Mouse (Mus musculus): Measurements from ENCODE around the gene Nup107. TPM values are rescaled to one million over a fixed set of nuclear protein-coding genes. Genes with fewer than 3 reads are reported as not detected.

Nup107 gene
- polyA plus RNA-seq, 1 experiment from 2014 or later = 58.8 TPM

GRCm38 (mm10) chr10:117824139-117824538 is 31.6 kb upstream of the Nup107 start:
- H3K4me1 ChIP-seq (replicated peaks) = peaks cover 15% of the 10 kb centered on the region
- H3K27me3 ChIP-seq (replicated peaks) = no peaks in the 10 kb centered on the region
- H3K9ac ChIP-seq = no peak overlapping the region
- H3K36me3 ChIP-seq = peaks cover 14% of the 10 kb centered on the region
- H3K4me3 ChIP-seq (replicated peaks) = no peak overlapping the region
- ATAC-seq = peak; percentile 73
- WGBS = 60% methylated on average over 4 of the region's 4 CpGs
- no peaks in the 10 kb centered on the region for H3K9me3 ChIP-seq
- H3K27ac ChIP-seq = no peak overlapping the region
- H3K4me2 ChIP-seq (replicated peaks) = no peak overlapping the region

DNA sequence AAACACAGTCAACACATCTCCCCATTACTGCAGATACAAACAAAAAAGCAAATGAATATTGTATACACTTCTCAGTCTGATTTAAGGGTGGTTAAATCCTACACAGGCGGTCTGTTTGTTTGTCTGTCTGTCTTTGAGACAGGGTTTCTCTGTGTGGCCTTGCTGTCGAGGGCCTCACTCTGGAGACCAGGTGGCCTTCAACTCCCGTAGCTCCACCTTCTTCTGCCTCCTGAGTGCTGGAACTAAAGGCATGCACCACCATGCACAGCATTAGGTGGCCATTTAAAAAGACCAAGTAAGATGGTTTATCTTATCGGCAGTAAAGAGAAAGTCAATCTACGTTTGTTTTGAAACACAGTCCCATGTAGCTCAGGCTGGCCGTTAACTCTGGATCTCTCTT is 30.8 kb upstream of the Nup107 start:
- Histone ChIP-seq H3K4me2 (replicated peaks) (no peak overlapping the region), H3K9me3 (no peaks in the 10 kb centered on the region), H3K27me3 (replicated peaks) (no peaks in the 10 kb centered on the region), H3K9ac (no peak overlapping the region), H3K4me3 (replicated peaks) (no peak overlapping the region), H3K36me3 (peaks cover 15% of the 10 kb centered on the region), H3K4me1 (replicated peaks) (peaks cover 9% of the 10 kb centered on the region; the same call in 1 of the 2 replicates), H3K27ac (no peak overlapping the region)
- ATAC-seq = no peak
- 79% methylated on average over 6 of the region's 6 CpGs for WGBS

GRCm38 (mm10) chr10:117818600-117818999 is 26.1 kb upstream of the Nup107 start:
- Histone ChIP-seq H3K9ac (no peak overlapping the region), H3K36me3 (peaks cover 36% of the 10 kb centered on the region), H3K27ac (no peak overlapping the region), H3K4me1 (replicated peaks) (no peaks in the 10 kb centered on the region), H3K4me2 (replicated peaks) (no peak overlapping the region), H3K9me3 (no peaks in the 10 kb centered on the region), H3K27me3 (replicated peaks) (no peaks in the 10 kb centered on the region), H3K4me3 (replicated peaks) (no peak overlapping the region)
- 82% methylated on average over 6 of the region's 6 CpGs for WGBS
- no peak for ATAC-seq

DNA sequence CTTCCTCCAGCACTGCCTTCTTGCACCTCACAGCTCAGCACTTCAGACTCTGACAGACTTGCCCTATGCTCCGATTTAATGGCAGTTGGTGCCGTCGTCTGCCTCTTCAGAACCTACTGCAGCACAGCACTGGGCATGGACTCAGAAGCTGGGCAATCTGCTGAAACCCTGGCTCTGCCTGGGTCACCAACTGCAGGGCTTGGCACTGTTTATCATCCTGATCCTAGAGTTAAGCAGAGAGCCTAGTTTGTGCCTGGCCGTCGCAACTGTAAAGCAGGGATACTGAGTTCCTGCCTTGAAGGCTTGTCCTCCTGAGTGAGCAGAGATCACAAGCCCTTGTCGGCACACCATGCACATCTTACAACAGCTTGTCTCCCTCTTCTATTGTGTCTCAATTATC is 24.2 kb upstream of the Nup107 start:
- 95% methylated on average over 6 of the region's 6 CpGs for WGBS
- no peaks in the 10 kb centered on the region for H3K9me3 ChIP-seq
- H3K27ac ChIP-seq = no peak overlapping the region
- H3K9ac ChIP-seq = no peak overlapping the region
- H3K27me3 ChIP-seq (replicated peaks) = no peaks in the 10 kb centered on the region
- H3K4me1 ChIP-seq (replicated peaks) = no peaks in the 10 kb centered on the region
- H3K36me3 ChIP-seq = peaks cover 37% of the 10 kb centered on the region
- H3K4me3 ChIP-seq (replicated peaks) = no peak overlapping the region
- H3K4me2 ChIP-seq (replicated peaks) = no peak overlapping the region
- ATAC-seq = no peak

DNA sequence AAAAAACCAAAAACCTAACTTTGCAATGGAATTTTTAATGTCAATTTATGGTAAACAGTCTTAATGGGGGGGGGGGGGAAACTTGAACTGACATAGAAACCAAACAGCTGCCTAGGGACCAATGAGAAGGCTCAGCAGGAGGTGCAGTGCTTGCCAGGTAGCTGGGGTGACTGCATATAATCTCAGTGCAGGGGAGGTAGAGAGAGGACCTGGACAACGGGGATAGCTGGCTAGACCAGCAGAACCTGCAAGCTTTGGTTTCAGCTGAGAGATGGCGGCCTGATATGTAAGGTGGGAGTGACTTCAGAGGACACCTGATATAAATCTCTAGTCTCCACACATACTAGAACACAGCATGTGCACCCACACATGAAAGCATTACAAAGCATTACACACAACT is 20.0 kb upstream of the Nup107 start:
- H3K4me3 ChIP-seq (replicated peaks) = no peak overlapping the region
- ATAC-seq = no peak

DNA sequence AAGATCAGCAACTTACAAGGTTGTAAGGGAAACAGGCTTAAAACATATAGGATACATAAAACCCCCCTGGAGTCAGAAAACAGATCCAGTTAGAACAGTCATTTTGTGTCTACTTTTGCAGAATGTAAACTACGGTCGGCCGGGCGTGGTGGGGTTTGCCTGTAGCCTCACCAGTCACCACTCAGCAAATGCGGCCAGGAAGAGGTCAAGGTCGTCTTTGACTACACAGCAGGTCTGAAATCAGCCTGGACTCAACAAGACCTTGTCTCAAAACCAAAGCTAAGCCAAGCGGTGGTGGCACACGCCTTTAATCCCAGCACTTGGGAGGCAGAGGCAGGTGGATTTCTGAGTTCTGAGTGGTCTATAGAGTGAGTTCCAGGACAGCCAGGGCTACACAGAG is 19.1 kb upstream of the Nup107 start:
- H3K4me2 ChIP-seq (replicated peaks) = no peak overlapping the region
- no peak overlapping the region for H3K4me3 ChIP-seq (replicated peaks)
- ATAC-seq = no peak
- no peaks in the 10 kb centered on the region for H3K27me3 ChIP-seq (replicated peaks)
- WGBS = 94% methylated on average over 8 of the region's 8 CpGs
- H3K4me1 ChIP-seq (replicated peaks) = no peaks in the 10 kb centered on the region
- H3K27ac ChIP-seq = no peak overlapping the region
- peaks cover 18% of the 10 kb centered on the region for H3K36me3 ChIP-seq
- no peaks in the 10 kb centered on the region for H3K9me3 ChIP-seq
- H3K9ac ChIP-seq = no peak overlapping the region

More for the DNA sequence above, 20.0 kb upstream of the Nup107 start:
- no peaks in the 10 kb centered on the region for H3K9me3 ChIP-seq
- H3K27me3 ChIP-seq (replicated peaks) = no peaks in the 10 kb centered on the region
- H3K27ac ChIP-seq = no peak overlapping the region
- no peak overlapping the region for H3K9ac ChIP-seq
- peaks cover 25% of the 10 kb centered on the region for H3K36me3 ChIP-seq
- no peaks in the 10 kb centered on the region for H3K4me1 ChIP-seq (replicated peaks)
- 88% methylated on average over 2 of the region's 2 CpGs for WGBS
- H3K4me2 ChIP-seq (replicated peaks) = no peak overlapping the region

- WGBS = 80% methylated on average over 11 of the region's 11 CpGs
- H3K9ac ChIP-seq = no peak overlapping the region
- ATAC-seq = no peak
Observed at GRCm38 (mm10) chr10:117810506-117810905, 18.0 kb upstream of the Nup107 start.

DNA sequence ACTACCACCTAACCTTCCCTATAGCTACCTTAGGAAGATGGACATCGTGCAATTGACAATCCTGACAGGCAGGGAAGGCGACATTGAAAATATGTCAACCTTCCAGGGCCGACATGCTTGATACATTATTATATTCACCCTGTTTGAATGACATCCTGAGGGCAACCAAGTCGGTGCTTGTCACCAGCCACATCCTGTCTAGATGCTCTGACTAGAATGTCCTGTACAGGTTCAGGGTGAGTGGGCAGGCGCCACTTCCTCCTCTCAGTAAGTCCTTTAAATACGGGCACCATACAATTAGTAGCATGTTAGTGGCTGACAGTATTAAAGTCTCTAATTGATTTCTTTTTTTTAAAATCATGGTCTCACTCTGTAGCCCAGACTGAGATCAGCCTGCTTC is 15.6 kb upstream of the Nup107 start:
- H3K4me3 ChIP-seq (replicated peaks) = no peak overlapping the region
- no peaks in the 10 kb centered on the region for H3K9me3 ChIP-seq
- WGBS = 86% methylated on average over 6 of the region's 6 CpGs
- no peak for ATAC-seq
- no peaks in the 10 kb centered on the region for H3K27me3 ChIP-seq (replicated peaks)
- H3K36me3 ChIP-seq = peaks cover 2% of the 10 kb centered on the region; the same call in 1 of the 2 replicates
- no peak overlapping the region for H3K27ac ChIP-seq
- H3K4me1 ChIP-seq (replicated peaks) = no peaks in the 10 kb centered on the region
- no peak overlapping the region for H3K4me2 ChIP-seq (replicated peaks)
- no peak overlapping the region for H3K9ac ChIP-seq

More at GRCm38 (mm10) chr10:117810506-117810905, 18.0 kb upstream of the Nup107 start:
- no peak overlapping the region for H3K4me2 ChIP-seq (replicated peaks)
- no peak overlapping the region for H3K4me3 ChIP-seq (replicated peaks)
- no peaks in the 10 kb centered on the region for H3K27me3 ChIP-seq (replicated peaks)
- peaks cover 13% of the 10 kb centered on the region for H3K36me3 ChIP-seq
- no peaks in the 10 kb centered on the region for H3K4me1 ChIP-seq (replicated peaks)
- H3K9me3 ChIP-seq = no peaks in the 10 kb centered on the region
- no peak overlapping the region for H3K27ac ChIP-seq

DNA sequence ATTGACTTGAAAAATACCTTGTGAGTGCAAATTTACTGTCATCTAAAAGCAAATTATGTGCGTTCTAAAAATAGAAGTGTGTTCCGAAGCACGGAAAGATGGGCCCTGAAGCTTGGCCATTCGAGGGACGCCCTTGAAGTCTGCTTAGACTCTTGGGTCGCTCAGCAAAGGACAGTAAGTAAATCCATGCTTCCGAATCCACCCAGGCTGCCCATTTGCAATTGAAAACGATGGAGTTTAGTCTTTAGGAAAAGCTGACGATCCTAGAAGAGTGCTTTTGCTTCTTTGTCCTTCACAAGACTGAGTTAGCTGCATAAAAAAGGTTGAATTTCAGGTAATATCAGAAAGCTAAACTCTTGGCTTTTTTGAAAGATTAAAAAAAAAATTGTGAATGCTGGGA is 13.4 kb upstream of the Nup107 start:
- no peaks in the 10 kb centered on the region for H3K9me3 ChIP-seq
- ATAC-seq = no peak
- H3K9ac ChIP-seq = no peak overlapping the region
- no peaks in the 10 kb centered on the region for H3K27me3 ChIP-seq (replicated peaks)
- H3K4me2 ChIP-seq (replicated peaks) = no peak overlapping the region
- H3K4me3 ChIP-seq (replicated peaks) = no peak overlapping the region
- H3K27ac ChIP-seq = no peak overlapping the region
- no peaks in the 10 kb centered on the region for H3K4me1 ChIP-seq (replicated peaks)
- 67% methylated on average over 9 of the region's 9 CpGs for WGBS
- H3K36me3 ChIP-seq = no peaks in the 10 kb centered on the region

- H3K4me1 ChIP-seq (replicated peaks) = 0 out of 2 replicates have a peak, but pooled peaks cover 2% of the 10 kb centered on the region
- no peak overlapping the region for H3K4me3 ChIP-seq (replicated peaks)
- H3K9me3 ChIP-seq = no peaks in the 10 kb centered on the region
- WGBS = 86% methylated on average over 31 of the region's 31 CpGs
- no peak overlapping the region for H3K27ac ChIP-seq
- no peak for ATAC-seq
- no peak overlapping the region for H3K9ac ChIP-seq
- no peak overlapping the region for H3K4me2 ChIP-seq (replicated peaks)
- H3K27me3 ChIP-seq (replicated peaks) = no peaks in the 10 kb centered on the region
- no peaks in the 10 kb centered on the region for H3K36me3 ChIP-seq
Observed at GRCm38 (mm10) chr10:117803870-117804850, 11.7 kb upstream of the Nup107 start.

DNA sequence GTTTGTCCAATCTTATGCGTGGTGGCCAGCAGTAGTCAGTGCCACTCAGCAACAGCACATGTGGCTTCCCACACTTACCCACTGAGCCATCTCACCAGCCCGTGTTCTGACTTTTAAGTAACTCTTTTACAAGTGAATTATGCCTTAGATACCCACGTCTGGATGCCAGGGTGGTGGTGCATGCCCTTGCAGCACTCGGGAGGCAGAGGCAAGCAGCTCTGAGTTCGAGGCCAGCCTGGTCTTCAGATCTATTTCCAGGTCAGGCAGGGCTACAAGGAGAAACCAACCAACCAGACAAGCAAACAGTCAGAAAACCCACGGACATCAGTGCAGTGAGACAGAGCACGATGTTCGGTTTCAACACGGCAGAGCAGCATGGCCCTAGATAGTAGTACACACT is 9.4 kb upstream of the Nup107 start:
- Histone ChIP-seq H3K4me3 (replicated peaks) (no peak overlapping the region), H3K9ac (no peak overlapping the region), H3K27ac (no peak overlapping the region), H3K4me1 (replicated peaks) (0 out of 2 replicates have a peak, but pooled peaks cover 2% of the 10 kb centered on the region), H3K36me3 (no peaks in the 10 kb centered on the region), H3K9me3 (no peaks in the 10 kb centered on the region), H3K27me3 (replicated peaks) (no peaks in the 10 kb centered on the region), H3K4me2 (replicated peaks) (no peak overlapping the region)
- WGBS = 89% methylated on average over 9 of the region's 9 CpGs
- no peak for ATAC-seq

GRCm38 (mm10) chr10:117799806-117800205 is 7.3 kb upstream of the Nup107 start:
- H3K4me1 ChIP-seq (replicated peaks) = 0 out of 2 replicates have a peak, but pooled peaks cover 2% of the 10 kb centered on the region
- no peak overlapping the region for H3K4me3 ChIP-seq (replicated peaks)
- 60% methylated on average over 11 of the region's 11 CpGs for WGBS
- H3K27ac ChIP-seq = no peak overlapping the region
- no peak for ATAC-seq
- no peaks in the 10 kb centered on the region for H3K27me3 ChIP-seq (replicated peaks)
- H3K9ac ChIP-seq = no peak overlapping the region
- no peaks in the 10 kb centered on the region for H3K36me3 ChIP-seq
- H3K9me3 ChIP-seq = no peaks in the 10 kb centered on the region
- H3K4me2 ChIP-seq (replicated peaks) = no peak overlapping the region

All from intestine, embryonic 15.5 days (tissue).